Mouse (Mus musculus): ENCODE measurements around the gene Gga3.

Gga3 gene

GRCm38 (mm10) chr11:115630532-115631504, 27.0 kb upstream of the Gga3 start:
- no peak for DNase-seq

- DNase-seq = no peak
Observed at GRCm38 (mm10) chr11:115629734-115630531, 26.1 kb upstream of the Gga3 start.

DNA sequence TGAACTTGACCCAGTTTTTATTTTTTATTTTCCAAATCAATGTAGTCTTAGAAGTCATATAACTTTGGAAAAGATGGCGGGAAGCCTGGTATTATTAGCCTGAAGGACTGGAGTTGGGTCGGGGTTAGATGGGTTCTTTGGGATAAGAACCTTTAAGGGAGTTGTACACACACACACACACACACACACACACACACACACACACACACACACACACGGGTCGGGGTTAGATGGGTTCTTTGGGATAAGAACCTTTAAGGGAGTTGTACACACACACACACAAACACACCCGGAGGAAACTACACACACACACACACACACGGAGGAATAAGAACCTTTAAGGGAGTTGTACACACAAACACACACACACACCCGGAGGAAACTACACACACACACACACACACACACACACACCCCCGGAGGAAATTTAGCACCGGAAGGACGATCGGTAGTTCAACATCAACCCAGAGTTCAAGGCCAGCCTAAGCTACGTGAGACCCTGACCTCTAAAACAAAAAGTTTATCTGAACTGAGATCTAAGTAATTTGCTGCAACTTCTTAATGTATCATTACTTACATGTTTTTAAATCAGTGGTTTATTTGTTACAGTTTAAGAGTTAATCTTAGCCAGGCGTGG, 24.7 kb upstream of the Gga3 start:
- peak in 1 of 2 experiments; percentile 51 for DNase-seq

DNA sequence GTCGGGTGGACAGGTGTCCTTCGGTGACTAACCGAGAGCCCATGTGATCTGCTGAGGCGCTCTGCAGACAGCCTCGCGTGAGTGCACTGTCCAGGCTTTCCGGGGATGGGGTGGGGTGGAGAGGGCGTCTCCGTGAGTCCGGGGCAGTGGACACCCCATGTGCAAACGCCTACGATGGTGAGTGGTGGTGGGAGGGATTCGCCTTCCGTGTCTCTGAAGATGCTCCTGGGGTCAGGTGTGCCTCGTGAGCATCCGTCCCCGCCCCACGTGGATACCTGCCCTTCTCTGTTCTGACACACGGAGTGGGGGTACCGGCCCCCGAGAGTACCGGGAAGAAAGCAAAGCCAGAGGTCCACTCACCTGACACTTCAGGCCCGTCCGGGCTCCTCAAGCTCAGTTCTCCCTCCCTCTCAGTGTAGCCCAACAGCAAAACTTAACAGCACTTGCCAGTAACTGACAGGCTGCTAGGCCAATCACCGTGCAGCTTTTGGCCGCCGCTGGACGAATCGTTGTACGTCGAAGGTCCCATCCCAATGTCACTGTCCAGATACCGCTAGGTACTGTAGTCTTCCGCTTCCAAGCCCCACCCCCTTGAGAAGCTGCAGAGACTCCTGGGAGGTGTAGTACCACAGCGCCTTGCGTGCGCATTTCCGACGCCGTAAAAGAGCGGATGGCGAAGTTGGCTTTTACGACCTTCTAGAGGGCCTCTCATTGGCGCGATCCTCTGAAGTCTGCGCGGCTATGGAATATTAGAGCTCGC, 24.0 kb upstream of the Gga3 start, which contains the start of gene Slc25a19:
TSS of gene Slc25a19 (minus strand) at position 591 of the 760 bp plus-strand sequence.
- peak; percentile 99 for DNase-seq

DNA sequence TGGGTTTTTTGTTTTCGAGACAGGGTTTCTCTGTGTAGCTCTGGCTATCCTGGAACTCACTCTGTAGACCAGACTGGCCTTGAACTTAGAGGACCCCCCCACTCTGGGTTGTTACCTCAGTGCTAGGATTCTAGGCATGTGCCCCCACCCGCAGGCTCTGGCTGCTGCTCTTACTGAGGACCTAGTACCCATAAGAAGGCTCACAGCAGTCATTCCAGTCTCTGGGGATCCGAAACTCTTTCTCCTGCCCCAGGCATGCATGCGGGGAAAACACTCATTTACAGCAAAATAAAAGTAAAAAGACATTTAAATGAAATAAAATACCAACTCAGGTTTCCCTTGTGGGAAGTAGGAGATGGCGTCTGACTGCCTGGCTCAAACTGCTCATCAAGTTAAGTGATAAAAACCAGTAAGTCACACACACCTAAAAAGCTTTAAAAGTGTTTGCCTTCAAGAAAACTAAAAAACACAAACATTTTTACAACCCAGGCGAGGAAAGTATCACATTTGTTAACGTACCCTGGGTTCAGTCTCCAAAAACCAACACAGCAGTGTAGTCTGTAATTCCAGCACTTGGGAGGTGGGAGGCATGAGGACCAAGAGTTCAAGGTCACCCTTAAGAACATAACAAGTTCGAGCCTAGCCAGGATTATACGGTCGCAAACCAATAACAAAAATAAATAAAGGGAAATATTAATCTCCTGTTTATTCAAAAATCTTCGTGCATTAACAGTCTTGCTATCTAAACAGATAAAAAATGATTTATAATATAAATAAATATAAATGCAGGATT, 23.2 kb upstream of the Gga3 start:
- no peak for DNase-seq

DNA sequence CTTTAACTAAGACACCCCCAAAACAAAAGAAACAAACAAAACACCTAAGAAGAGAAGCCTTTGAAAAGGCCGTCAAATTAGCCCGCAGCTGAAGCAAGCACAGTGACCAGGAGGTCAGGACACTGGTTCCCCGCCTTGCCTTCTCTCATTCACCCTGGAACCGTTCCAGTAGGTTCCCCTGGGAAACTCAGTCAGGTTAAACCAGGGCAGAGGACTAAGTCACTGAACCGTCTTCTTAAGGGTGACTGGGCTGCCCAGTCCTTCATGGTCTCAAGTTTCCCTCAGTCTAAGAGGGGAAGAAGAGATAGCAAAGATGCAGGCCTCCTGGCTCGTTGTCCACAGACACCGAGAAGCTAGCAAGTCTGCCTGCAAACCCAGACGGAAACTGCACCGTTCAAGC, 22.0 kb upstream of the Gga3 start:
- DNase-seq = peak in 1 of 2 experiments; percentile 53

GRCm38 (mm10) chr11:115623487-115624070, 19.7 kb upstream of the Gga3 start:
- DNase-seq = no peak

DNA sequence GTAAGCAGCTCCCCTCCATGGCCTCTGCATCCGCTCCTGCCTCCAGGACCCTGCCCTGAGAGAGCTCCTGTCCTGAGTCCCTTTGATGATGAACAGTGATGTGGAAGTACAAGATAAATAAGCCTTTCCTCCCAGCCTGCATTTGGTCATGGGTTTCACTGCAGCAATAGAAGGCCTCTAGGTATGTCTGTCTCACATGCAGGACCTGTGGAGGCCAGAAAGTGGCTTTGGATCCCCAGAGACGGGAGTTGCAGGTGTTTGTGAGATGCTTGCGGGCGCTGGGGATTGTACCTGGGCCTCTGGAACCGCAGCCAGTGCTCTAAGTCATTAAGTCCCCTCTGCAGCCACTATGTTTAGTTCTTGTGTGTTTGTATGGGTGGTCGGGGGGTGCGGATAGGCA, 16.1 kb upstream of the Gga3 start:
- no peak for DNase-seq

DNA sequence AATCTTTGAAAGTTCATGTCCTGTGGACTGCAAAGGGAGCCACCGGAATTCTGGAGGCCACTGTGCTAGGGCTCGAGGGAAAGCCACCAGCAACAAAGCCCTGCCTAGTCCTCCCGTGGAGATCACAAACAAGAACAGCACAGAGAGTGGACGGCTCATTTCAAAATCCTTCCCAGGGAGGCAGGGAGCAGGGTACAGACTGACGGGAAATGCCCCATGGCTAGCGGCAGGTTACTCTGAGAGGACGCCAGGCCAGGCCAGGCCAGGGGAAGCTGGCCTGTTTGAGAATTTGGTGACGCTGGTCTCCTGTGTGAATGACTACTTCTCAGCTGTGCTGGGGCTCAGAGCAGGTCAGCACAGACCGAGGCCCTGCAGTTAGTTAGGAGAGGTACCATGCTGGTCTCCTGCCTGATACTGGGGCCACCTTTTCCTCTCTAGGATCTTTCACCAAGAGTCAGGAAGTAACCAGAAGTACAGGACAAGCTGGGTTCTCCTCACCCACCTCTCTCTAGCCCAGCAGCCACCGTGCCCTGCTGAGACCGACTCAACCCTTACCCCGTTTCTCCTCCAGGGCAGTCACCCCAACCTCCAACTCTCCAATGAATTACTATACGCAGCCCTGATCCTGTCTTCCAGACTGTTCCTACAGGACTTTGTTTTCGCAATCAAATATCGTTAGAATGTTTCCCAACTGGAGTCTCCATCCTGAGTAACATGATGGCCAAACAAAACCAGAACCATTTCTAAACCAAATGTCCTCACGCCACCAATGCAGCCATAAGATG, 15.1 kb upstream of the Gga3 start:
- DNase-seq = no peak

GRCm38 (mm10) chr11:115618001-115618400, 14.2 kb upstream of the Gga3 start:
- no peak for DNase-seq

DNA sequence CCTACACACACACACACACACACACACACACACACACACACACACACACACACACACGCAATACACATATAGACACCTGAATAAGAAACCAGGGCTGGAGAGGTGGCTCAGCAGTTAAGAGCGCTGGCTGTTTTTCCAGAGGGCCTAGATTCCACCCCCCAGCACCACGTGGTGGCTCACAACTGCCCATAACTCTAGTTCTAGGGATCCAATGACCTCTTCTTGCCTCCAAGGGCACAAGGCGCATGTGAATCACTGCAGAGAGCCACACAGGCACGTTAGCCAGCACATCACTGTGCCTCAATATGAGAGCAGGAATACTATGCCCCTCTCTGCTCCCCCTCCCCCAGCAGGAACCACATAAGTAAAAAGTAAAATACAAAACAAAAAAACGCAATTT, 13.0 kb upstream of the Gga3 start:
- DNase-seq = no peak

GRCm38 (mm10) chr11:115616371-115616770, 12.5 kb upstream of the Gga3 start:
- DNase-seq = no peak

- DNase-seq = no peak
Observed at GRCm38 (mm10) chr11:115615875-115616274, 12.0 kb upstream of the Gga3 start.

- DNase-seq = no peak
Observed at GRCm38 (mm10) chr11:115615108-115615825, 11.4 kb upstream of the Gga3 start.

DNA sequence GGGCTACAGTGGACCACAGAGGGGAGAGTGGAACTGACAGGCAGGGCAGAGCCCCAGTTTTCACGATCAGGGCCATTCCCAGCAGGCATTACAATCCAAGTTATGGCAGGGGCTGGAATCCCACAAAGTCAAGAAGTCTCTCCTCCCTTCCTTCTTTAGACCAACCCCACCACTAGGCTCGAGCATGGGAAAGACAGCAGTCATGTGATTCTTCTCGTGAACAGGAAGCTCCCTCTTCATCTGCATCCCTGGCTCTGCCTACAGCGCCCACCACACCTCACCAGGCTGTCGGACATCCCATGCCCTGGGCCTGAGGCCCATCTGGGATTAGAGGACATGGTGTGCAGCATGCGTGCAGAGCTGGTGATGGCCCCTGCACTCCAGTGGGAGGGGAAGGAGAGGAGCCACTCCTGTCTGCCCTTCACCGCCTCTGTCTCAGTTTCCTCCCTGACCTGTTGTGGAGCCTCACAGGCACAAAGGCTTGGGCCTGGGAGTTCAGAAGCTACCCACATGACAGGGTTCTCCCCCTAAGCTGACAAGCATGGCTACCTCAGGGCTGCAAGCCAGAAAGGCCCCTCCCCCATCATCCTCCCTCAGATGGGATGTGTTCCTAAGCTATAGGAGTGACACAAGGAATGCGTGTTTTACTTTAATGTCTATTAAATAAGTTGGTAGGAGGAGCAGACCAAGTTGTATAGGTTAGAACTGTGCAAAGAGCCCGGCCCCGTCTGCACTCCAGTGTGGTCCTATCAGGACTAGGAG, 10.7 kb upstream of the Gga3 start:
- DNase-seq = peak in 1 of 2 experiments; percentile 45

DNA sequence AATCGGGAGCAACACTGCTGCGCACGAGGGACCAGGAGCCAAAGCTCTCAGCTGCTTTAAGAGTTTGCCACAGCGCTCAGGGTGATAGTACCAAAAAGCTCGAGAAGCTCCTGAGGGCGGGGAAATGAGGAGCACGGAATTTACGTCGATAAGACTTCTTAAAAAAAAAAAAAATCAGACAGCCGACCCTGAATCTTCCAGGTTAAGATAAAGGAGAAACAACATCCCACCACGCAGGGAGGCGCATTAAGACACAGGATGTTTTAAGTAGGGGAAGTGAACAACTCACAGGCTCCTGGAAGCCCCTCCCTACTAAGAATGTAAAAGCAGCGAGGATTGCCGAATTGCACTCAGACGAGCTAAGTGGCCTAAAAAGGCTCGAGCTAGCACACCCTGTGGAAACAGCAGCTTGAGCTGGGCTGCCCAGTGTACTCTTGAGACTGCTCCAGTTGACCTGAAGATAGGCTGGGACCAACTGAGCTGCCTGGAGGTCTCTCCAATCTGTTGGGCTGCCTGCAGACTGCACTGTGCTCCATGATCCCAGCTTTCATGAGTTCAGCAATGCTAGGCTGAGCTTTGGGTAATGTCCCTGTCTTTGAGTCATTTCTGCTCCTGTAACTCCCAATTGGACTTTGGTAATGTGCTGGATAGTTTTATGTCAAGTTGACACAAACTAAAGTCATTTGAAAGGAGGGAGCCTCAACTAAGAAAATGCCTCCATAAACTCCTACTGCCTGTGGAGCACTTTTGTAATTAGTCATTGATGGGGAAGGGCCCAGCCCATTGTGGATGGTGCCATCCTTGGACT, 9.5 kb upstream of the Gga3 start:
- no peak for DNase-seq

DNA sequence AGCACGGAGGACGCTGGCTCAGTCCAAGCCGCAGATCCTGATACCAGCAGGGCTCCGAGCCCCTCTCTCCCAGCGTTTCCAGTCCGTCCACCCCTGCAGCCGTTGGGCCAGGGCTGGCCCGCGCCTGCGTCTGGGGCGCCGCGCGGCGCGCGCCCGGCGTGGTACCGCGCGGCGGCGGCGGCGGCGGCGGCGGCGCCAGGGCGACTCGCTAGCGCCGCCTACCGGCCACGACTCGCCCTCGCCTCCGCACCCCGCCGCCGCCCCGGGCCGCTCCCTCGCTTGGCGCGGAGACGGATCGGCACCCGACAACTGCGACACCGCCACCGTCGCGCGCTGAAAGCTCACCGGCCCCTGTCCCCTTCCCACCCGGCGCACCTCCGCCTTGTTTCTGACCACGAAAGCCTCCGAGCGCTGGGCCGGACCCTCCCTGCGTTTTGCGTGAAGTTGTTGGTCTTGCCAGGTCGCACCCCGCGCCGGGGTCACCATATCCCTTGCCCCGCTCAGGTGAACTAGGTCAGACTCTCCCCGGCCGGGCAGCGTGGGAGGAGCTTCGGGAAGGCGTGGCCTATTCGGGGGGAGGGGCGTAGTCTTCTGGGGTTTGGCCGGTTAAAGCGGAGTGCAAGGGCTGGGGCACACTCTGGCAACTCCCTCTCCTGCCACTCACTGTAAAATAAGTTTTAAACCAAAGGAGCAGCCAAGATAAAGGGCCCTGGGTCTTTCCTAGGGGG, 8.7 kb upstream of the Gga3 start, which contains the start of gene Mif4gd:
TSS of gene Mif4gd (minus strand) at position 560 of the 728 bp plus-strand sequence.
- DNase-seq = peak; percentile 89
